Mouse (Mus musculus) limb, embryonic 15.5 days (tissue): ENCODE data around the gene Gm14434. TPM values are rescaled to one million over a fixed set of nuclear protein-coding genes. Genes with fewer than 3 reads are reported as not detected.
"Not testable (repeated sequence)": the region's sequence is repeated elsewhere in the genome, so short reads cannot be mapped to it uniquely, and the experiment has no call there.

Experiments
- ATAC-seq: fragments of 200-750 bp; cut with Nextera tagmentation; 2 replicates; pipeline ENCODE4 v1.8.0; 2017; ENCODE audit warnings: low read depth, moderate TSS enrichment; ENCODE audit not compliant: insufficient number of reproducible peaks, low FRiP score, low TSS enrichment
- H3K27ac ChIP-seq: fragments of 300-500 bp; sonication (generic); 2 replicates; pipeline ENCODE4 v1.5.1; 2015; ENCODE audit warnings: moderate library complexity, mild to moderate bottlenecking, inconsistent platforms
- H3K27me3 ChIP-seq: fragments of 300-500 bp; sonication (generic); 2 replicates; pipeline ENCODE4 v1.6.1; 2015; ENCODE audit warnings: inconsistent platforms
- H3K36me3 ChIP-seq: fragments of 300-500 bp; sonication (generic); 2 replicates; pipeline ENCODE4 v1.6.1; 2015; ENCODE audit warnings: inconsistent platforms
- H3K4me1 ChIP-seq: fragments of 300-500 bp; sonication (generic); 2 replicates; pipeline ENCODE4 v1.6.1; 2015; ENCODE audit warnings: inconsistent platforms
- H3K4me2 ChIP-seq: fragments of 300-500 bp; sonication (generic); 2 replicates; pipeline ENCODE4 v1.6.1; 2015; ENCODE audit warnings: mild to moderate bottlenecking, inconsistent platforms
- H3K4me3 ChIP-seq: fragments of 300-500 bp; sonication (generic); 2 replicates; pipeline ENCODE4 v1.5.1; 2015; ENCODE audit warnings: mild to moderate bottlenecking, inconsistent platforms
- H3K9ac ChIP-seq: fragments of 300-500 bp; sonication (generic); 2 replicates; pipeline ENCODE4 v1.6.1; 2015; ENCODE audit warnings: inconsistent platforms
- H3K9me3 ChIP-seq: fragments of 300-500 bp; sonication (generic); 2 replicates; pipeline ENCODE4 v1.6.1; 2016; ENCODE audit warnings: inconsistent platforms
- WGBS: fragments of 180-500 bp; shearing (Covaris S2); methylation state at CpG from one replicate; pipeline ENCODE4 v1.1.7; 2015; 5-methylcytosine and 5-hydroxymethylcytosine counted together
- polyA plus RNA-seq: library from polyadenylated mRNA; unstranded; fragments of >200 nt; fragmentation: Nextera tagmentation; extraction: Ambion mirVana; gene quantifications from 2 replicates; pipeline ENCODE4 v1.2.1, GENCODE M21; 2015

Gene Gm14434
- polyA plus RNA-seq: 1.9 and 8.7 TPM in 2 replicates

DNA sequence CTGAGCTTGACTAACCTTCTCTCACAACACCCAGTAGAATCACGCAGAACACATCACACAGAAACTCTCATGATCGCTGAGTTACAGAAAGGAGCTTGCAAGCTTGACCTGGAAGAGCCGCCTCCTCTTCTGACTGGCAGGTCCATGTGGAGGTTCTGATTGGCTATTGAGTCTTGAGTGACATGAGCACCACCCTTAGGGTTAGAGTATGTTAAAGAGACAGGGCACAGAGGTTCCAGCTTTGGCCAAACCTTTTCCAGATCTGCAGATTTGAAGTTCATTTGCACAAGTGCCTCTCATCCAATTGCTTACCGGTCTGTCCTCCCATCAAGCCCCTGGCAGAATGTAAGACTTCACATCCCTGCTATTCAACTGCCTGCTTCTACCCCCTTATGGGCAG lies at the start of gene Gm14434:
TSS of gene Gm14434 (minus strand) at position 101 of the 400 bp plus-strand sequence.
- not testable (repeated sequence) for H3K27me3 ChIP-seq, ATAC-seq, H3K4me1 ChIP-seq, H3K4me3 ChIP-seq, H3K4me2 ChIP-seq, H3K36me3 ChIP-seq, H3K27ac ChIP-seq, H3K9ac ChIP-seq, H3K9me3 ChIP-seq
- no CpG with 5 or more reads among the region's 4 CpGs for WGBS

DNA sequence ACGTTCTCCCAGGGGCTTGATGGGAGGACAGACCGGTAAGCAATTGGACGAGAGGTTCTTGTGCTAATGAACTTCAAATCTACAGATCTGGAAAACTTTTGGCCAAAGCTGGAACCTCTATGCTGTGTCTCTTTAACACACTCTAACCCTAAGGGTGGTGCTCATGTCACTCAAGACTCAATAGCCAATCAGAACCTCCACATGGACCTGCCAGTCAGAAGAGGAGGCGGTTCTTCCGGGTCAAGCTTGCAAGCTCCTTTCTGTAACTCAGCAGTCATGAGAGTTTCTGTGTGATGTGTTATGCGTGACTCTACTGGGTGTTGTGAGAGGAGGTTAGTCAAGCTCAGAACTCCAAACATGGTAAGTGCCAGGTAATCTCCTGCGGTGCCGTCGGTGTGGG lies 34.2 kb upstream of the Gm14434 start, which contains the start of gene Zfp967:
TSS of gene Zfp967 (plus strand) at position 301 of the 400 bp plus-strand sequence.
- not testable (repeated sequence) for H3K27ac ChIP-seq, ATAC-seq, H3K4me1 ChIP-seq, H3K4me2 ChIP-seq, H3K36me3 ChIP-seq, H3K27me3 ChIP-seq, H3K4me3 ChIP-seq, H3K9me3 ChIP-seq, H3K9ac ChIP-seq
- no CpG with 5 or more reads among the region's 9 CpGs for whole genome bisulfite sequencing

DNA sequence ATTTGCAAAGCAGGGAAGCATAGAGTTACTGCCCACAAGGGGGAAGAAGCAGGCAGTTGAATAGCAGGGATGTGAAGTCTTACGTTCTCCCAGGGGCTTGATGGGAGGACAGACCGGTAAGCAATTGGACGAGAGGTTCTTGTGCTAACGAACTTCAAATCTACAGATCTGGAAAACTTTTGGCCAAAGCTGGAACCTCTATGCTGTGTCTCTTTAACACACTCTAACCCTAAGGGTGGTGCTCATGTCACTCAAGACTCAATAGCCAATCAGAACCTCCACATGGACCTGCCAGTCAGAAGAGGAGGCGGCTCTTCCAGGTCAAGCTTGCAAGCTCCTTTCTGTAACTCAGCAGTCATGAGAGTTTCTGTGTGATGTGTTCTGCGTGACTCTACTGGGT lies 63.3 kb downstream of the Gm14434 start, which contains the start of gene Gm14435:
TSS of gene Gm14435 (plus strand) at position 301 of the 400 bp plus-strand sequence.
- H3K4me1 ChIP-seq, ATAC-seq, H3K36me3 ChIP-seq, H3K27me3 ChIP-seq, H3K27ac ChIP-seq, H3K4me2 ChIP-seq, H3K9me3 ChIP-seq, H3K9ac ChIP-seq, H3K4me3 ChIP-seq: not testable (repeated sequence)
- no CpG with 5 or more reads among the region's 6 CpGs for WGBS

Other genes with a start within 250 kb of the Gm14434 start
- not detected in 2 replicates for gene Gm11009, start 167.3 kb downstream of the Gm14434 start, polyA plus RNA-seq
- 12.2 and 13.7 TPM in 2 replicates for gene Gm14435, start 63.2 kb downstream of the Gm14434 start, polyA plus RNA-seq
- gene Zfp967, start 34.3 kb upstream of the Gm14434 start, polyA plus RNA-seq: not detected in 2 replicates
- 15.3 and 18.7 TPM in 2 replicates for gene Gm14308, start 149.6 kb upstream of the Gm14434 start, polyA plus RNA-seq
- 8.8 and 9.1 TPM in 2 replicates for gene Zfp973, start 183.7 kb upstream of the Gm14434 start, polyA plus RNA-seq
- 24.8 and 27.5 TPM in 2 replicates for gene Gm14305, start 221.5 kb upstream of the Gm14434 start, polyA plus RNA-seq